Mouse (Mus musculus) brain, embryonic 14.5 days (tissue): ENCODE measurements around the gene Toporsl. TPM values are rescaled to one million over a fixed set of nuclear protein-coding genes. Genes with fewer than 3 reads are reported as not detected.

Experiments
- DNase-seq: peaks from one replicate; pipeline ENCODE4 v3.0.0-alpha.2; 2011; ENCODE audit warnings: low read depth
- CTCF ChIP-seq: fragments of 200-500 bp; IDR thresholded peaks from 2 replicates; pipeline ENCODE4 v1.5.1; 2012; ENCODE audit warnings: inconsistent platforms, mild to moderate bottlenecking, moderate library complexity, borderline replicate concordance; ENCODE audit not compliant: insufficient read depth, insufficient read length; ENCODE audit errors: extremely low read depth
- POLR2A ChIP-seq: fragments of 200-500 bp; IDR thresholded peaks from 2 replicates; pipeline ENCODE4 v1.6.1; 2012; ENCODE audit warnings: mild to moderate bottlenecking, inconsistent platforms, borderline replicate concordance; ENCODE audit not compliant: poor library complexity, insufficient read depth, insufficient read length, severe bottlenecking; ENCODE audit errors: extremely low read depth
- polyA plus RNA-seq: library from polyadenylated mRNA; depleted of rRNA; stranded (reverse); fragments of >200 nt; gene quantifications from 2 replicates; pipeline ENCODE4 v1.2.3, GENCODE M21; 2012; rRNA removed

The Toporsl gene
- not detected in 2 replicates for polyA plus RNA-seq

DNA sequence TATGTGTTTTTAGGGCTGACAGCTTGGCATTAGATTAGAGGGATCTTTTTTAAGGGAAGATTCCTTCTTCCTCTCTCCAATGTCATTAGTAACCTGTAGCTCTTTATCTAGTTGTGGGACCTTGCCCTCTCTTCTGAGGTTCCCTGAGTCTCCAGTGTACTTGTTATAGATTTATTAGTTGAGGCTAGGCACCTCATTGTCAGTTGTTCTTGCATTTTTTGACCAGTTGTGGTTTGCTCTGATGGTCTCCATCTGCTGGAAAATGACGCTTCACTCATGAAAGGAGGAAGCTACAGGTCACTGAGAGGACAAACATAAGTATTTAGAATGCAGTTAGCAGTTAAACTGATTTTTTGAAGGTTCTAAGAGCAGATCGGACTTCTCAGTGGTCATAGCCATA, at the start of gene Toporsl:
Gene Toporsl (plus strand): TSS at position 348 of the 400 bp plus-strand sequence.
- TF ChIP-seq CTCF = no peak
- TF ChIP-seq POLR2A = no peak
- no peak for DNase-seq

DNA sequence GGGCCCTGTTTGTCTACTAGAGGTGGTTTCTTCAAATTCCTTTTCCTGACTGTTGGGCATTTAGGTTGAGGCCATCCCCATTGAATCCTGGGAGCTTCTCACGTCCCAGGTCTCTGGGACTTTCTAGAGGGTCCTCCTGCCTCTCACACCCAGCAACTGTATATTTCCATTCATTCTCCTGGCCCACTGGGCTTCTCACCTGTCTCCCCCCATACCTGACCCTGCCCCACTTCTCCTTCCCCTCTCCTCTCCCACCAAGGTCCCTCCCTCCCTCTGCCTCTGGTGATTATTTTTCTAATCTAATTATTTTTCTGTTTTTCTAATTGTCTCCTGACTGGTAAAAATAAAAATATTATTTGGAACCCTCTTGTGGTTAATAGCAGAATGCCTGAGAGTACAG, 38.4 kb upstream of the Toporsl start:
- DNase-seq = no peak
- no peak for TF ChIP-seq POLR2A
- no peak for TF ChIP-seq CTCF

DNA sequence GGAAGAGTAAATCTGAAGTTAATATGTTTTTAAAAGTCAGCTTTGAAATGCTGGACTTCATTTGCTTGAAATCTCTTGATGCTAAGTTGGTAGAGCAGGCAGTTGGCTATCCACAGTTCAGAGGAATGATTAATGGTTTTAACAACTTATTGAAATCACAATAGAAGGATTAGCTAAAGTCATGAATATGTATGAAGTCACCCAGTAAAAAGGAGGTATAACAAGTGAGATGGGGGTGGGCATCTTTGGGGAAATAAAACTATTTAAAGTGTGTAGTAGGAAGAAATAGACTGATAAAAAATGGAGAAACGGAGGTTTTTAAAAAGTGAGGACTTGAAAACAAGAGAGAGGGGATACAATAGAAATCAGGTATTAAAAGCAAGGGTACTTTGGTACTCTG, 38.0 kb upstream of the Toporsl start:
- TF ChIP-seq CTCF = no peak
- no peak for TF ChIP-seq POLR2A
- DNase-seq = peak; percentile 61

DNA sequence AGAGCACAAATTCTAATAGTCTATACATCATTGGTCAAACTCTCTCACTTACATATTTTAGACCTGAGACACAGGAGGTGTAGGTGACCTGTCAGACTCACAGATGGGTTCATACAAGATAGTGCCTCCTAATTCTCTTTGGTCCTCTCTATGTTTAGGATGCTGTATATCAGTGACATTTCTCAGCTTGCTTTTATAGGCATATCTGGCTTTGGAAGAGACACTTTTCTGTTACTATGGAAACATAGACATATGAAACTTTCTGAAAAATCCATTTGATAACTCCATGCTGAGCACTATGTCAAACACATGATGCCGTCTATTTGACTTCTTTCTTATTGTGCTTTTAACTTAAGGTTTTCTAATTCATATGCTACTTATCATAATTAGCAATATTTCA, 32.2 kb upstream of the Toporsl start:
- DNase-seq = no peak
- TF ChIP-seq POLR2A = no peak
- no peak for TF ChIP-seq CTCF

DNA sequence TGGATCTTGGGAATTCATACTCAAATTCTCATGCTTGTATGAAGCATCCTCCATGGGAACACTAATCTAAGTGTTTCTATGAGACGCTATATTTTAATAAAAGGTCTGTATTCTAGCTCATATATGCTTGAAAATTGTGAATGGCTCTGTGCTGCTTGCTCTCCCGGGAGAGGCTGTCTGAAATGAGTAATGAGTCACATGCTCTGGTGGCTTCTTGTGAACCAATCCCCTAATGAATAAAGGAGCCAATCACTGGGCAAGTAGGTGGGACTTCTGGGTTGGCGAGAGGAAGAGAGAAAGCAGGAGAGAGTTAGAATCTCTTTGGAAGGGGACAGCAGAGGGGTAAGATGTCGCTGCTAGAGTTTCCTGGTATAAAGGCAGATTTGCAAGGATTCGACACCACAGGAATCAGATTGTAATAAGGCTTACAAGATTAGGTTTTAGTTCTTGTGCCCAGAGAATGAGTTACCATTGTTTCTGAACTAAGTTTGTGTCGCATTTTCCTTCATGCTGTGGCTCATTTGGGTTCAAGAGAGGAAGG, 9.8 kb upstream of the Toporsl start:
- no peak for TF ChIP-seq CTCF
- no peak for TF ChIP-seq POLR2A
- DNase-seq = no peak

DNA sequence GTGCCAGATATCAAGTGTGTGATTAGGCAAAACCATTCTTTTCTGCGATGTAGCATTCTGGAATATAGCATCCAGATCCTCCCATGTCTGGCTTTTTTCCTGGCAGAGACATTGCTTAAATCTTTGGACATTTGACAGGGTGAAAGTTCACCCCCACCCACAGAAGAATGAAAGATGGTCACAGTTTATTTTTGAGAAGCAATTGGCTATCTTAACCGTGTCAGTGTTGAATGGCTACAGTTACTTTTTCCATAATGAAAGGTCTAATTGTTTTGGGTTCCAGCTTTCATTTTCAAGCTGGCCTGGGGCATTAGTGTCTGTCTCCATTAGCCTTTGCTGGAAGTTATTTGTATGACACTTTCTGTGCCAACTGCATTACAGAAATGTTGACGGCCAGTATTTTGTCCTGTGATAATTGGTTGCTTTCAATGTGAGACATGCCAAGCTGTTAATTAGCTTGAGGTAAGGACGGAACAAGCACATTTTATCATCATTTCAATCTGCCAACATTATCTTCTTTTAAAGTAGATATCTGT, 2.2 kb upstream of the Toporsl start:
- TF ChIP-seq POLR2A (no peak), CTCF (no peak)
- DNase-seq = peak; percentile 83

DNA sequence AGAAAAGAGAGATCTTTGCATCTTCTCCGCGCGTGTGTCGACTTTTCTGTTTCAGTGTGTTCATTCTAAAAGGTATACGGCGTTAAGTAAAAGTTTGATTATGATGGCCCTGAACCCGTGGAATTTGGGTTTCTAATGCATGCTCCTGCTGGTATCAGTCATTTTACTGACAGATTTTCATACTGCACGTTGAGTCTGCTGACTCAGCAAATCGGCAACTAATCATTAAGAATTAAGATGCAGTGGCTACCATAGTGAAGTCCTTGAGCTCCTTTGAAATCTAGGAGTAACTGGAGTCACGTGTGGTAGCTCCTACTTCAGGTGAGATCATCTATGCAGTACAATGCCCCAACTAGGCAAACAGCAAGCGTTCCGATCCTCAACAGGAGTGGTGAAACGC, 1.4 kb upstream of the Toporsl start:
- TF ChIP-seq CTCF (no peak), POLR2A (no peak)
- DNase-seq = no peak

DNA sequence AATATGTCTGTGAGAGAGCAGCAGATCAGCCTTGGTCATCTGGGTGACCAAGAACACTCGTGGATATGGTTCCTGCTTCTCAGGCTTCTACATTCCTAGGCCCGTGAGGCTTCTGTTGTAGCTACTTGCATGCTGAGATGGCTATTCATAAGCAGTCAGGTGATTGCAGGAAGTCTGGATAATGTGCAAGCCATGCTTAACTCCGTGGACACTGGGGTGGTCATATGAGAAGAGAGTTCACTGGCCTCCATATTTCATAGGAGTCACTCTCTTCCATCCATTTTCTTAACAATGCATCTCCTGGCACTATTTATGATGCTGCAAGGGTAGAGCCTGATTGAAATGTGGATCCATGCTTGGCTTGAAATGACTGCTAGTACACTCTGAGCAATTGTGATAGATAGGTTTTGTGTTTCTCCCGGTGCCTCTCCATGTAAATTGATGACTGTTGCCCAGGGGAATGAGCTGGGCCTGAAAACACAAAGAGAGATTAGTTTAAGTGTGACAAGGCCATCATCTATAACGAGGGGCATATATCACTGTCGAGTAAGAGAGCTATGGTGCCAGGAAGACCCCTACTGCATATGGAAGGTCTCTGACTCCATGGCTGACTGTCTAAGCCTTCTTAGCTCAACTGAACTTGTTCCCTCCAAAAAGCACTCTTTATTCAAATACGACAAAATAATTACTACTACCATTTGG, 2.3 kb downstream of the Toporsl start:
- TF ChIP-seq POLR2A = no peak
- TF ChIP-seq CTCF = no peak
- peak; percentile 68 for DNase-seq

DNA sequence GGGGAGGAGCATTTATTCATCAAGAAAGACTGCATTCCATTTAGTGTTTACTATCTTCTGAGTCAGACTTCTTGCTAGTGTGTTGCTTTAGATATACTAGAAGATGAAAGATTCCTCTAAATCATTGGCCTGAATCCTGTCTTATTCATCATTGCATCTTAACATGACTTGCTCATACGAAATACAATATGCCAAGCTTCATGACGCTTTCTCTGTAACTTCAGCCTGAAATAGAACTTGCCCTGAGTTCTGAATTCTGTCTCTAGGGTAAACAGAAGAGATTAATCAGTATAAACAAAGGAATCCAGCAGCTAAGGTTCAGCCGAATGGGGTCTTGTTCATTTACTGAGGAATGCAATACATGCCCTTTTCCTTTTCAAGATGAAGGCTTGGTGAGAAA, 10.8 kb downstream of the Toporsl start:
- DNase-seq = no peak
- no peak for TF ChIP-seq POLR2A
- TF ChIP-seq CTCF = no peak

DNA sequence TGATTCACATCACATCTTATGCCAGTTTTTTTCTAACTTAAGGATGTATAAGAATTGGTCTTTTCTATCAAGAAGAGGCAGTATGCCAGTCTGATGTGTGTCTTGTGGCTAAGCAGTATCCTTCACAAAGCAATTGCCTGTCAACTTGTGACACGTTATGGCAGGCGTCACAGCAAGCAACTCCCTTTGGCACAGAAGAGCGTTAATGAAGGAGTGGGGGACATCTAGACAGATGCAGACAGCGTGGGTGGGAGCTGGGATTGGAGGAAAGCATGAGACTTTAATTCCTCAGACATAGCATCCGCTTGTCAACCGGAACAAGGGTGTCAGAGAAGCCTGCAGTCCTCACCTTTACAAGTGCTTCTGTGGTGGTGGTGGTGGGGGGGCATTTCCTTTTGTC, 38.9 kb downstream of the Toporsl start:
- peak; percentile 75 for DNase-seq
- no peak for TF ChIP-seq POLR2A
- no peak for TF ChIP-seq CTCF

DNA sequence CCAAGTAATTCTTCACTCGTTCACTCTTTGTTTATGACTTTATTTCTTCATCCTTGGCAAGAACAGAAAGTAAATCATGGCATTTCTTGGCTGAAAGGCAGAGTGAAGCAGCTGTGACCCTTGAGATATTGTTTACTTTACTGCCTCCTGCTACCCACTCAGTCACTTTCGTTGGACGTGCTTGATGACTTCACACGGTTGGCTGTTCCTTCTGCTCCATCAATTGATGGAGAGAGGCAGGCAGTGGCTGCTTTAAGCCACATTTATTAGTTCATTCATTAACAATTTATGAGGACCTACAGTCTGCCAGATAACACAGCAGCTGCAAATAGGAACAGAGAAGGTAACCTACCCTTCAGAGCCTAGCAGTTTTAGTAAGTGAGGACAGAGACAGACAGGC, 51.7 kb downstream of the Toporsl start:
- no peak for TF ChIP-seq POLR2A
- no peak for TF ChIP-seq CTCF
- peak; percentile 32 for DNase-seq

DNA sequence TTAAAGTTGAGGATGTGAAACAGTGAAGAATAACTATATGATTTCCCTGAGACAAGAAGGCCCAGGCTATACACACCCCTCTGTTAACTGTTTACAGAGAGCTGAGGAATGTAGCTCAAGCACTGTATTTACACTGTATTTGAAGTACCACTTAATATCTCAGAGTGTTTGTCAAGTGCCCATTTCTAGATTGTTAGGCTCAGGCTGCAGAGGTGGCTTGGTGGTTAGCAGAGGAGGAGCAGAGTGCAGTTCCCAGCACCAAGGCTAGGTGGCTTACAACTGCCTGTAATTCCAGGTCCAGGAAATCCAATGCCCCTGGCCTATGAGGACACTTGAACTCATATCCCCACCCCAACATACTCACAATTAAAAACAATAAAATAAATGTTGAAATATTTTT, 63.6 kb downstream of the Toporsl start:
- no peak for DNase-seq
- no peak for TF ChIP-seq CTCF
- TF ChIP-seq POLR2A = no peak

DNA sequence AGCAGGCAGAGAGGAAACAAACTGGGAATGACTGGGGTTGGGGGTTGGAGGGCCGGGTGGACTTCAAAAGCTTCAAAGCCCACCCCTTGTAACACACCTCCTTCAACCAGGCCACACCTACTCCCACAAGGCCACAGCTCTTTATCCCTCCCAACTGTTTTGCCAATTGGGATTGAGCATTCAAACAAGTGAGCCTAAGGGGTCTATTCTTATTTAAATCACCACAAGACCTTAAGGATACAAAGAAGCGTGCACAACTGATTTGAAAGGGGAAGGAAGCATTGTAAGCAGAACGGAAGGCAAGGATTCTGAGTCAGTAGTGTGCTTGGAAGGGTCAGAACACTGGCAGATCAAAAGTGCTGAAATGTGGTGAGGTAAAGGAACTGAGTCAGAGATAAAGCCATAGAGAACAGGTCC, 64.6 kb downstream of the Toporsl start:
- TF ChIP-seq CTCF (no peak), POLR2A (no peak)
- DNase-seq = peak; percentile 75
